Mouse (Mus musculus): Measurements from ENCODE around the gene Pde9a. TPM values are rescaled to one million over a fixed set of nuclear protein-coding genes. Genes with fewer than 3 reads are reported as not detected.

The Pde9a gene
- polyA plus RNA-seq, 1 experiment from 2014 or later, result 59.8 TPM

GRCm38 (mm10) chr17:31456723-31457567 is 70.9 kb downstream of the Pde9a start:
- H3K27me3 ChIP-seq (replicated peaks; ENCODE audit: control insufficient read depth, insufficient read depth, low read length), result no peaks in the 10 kb centered on the region

DNA sequence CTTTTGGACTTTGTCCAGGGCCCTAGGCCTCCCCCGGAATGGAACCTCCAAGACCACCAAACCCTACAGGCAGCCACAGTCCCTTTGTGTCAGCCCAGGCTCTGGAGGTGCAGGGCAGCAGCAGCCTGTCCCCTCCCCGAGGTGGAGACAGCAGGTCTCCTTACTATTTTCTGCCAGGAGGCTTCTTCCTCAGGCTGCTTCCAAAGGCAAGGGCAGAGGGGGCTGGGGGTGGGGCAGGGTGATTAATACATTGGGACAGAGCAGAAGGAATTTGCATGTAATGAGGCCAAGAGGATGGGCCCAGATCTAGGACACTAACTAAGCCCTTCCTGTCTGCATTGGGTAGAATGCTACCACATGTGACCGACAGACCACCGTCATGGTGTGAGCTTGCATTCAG is 74.4 kb downstream of the Pde9a start:
- Histone ChIP-seq H3K9me3 (ENCODE audit: control insufficient read depth) (no peaks in the 10 kb centered on the region), H3K36me3 (ENCODE audit: control insufficient read depth, insufficient read depth) (peaks cover 85% of the 10 kb centered on the region)
- no peak for ATAC-seq

More at GRCm38 (mm10) chr17:31456723-31457567, 70.9 kb downstream of the Pde9a start:
- H3K4me1 ChIP-seq (replicated peaks; ENCODE audit: control insufficient read depth, insufficient read depth, low read length), result 0 out of 2 replicates have a peak, but pooled peaks cover 3% of the 10 kb centered on the region
- H3K4me2 ChIP-seq (replicated peaks; ENCODE audit: low read depth), result no peak overlapping the region
- TF ChIP-seq CTCF (IDR thresholded peaks at IDR 0.05; ENCODE audit: low read depth), result no peak
- no peak overlapping the region for H3K4me3 ChIP-seq (ENCODE audit: low read depth, low read length)
- peak overlapping the region; percentile 62 for H3K27ac ChIP-seq (ENCODE audit: low read depth, low read length)
- ATAC-seq, result no peak
- no peak overlapping the region; the same call in 1 of the 2 replicates for H3K9ac ChIP-seq (ENCODE audit: low read depth, low read length)
- peaks cover 70% of the 10 kb centered on the region for H3K36me3 ChIP-seq (ENCODE audit: control insufficient read depth, insufficient read depth)
- WGBS, result 64% methylated on average over 18 of the region's 18 CpGs
- no peaks in the 10 kb centered on the region for H3K9me3 ChIP-seq (ENCODE audit: control insufficient read depth)

DNA sequence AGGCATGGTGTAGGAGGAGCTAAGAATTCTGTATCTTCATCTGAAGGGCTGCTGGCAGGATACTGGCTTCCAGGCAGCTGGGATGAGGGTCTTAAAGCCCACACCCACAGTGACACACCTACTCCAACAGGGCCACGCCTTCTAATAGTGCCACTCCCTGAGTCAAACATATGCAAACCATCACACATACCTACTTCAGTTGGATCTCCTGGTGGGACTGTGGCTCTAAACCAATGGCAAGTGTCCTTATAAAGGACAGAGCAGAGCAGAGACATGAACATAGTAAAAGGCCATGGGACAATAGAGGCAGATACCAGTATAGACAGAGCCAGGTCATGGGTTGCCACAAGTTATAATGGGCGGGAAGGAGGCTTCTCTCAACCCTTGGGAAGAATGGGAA is 76.5 kb downstream of the Pde9a start:
- no peaks in the 10 kb centered on the region for H3K4me1 ChIP-seq (replicated peaks; ENCODE audit: control insufficient read depth, insufficient read depth, low read length)
- TF ChIP-seq CTCF (IDR thresholded peaks at IDR 0.05; ENCODE audit: low read depth), result no peak
- no peak overlapping the region for H3K4me2 ChIP-seq (replicated peaks; ENCODE audit: low read depth)
- H3K9ac ChIP-seq (ENCODE audit: low read depth, low read length), result no peak overlapping the region
- no peak overlapping the region for H3K27ac ChIP-seq (ENCODE audit: low read depth, low read length)
- H3K36me3 ChIP-seq (ENCODE audit: control insufficient read depth, insufficient read depth), result peaks cover 86% of the 10 kb centered on the region
- no peak for ATAC-seq
- WGBS, result 95% methylated on average over 2 of the region's 2 CpGs
- no peaks in the 10 kb centered on the region for H3K27me3 ChIP-seq (replicated peaks; ENCODE audit: control insufficient read depth, insufficient read depth, low read length)
- no peak overlapping the region for H3K4me3 ChIP-seq (ENCODE audit: low read depth, low read length)
- no peaks in the 10 kb centered on the region for H3K9me3 ChIP-seq (ENCODE audit: control insufficient read depth)

More for the DNA sequence above, 74.4 kb downstream of the Pde9a start:
- no peak for TF ChIP-seq CTCF (IDR thresholded peaks at IDR 0.05; ENCODE audit: low read depth)
- no peak overlapping the region for H3K27ac ChIP-seq (ENCODE audit: low read depth, low read length)
- H3K4me1 ChIP-seq (replicated peaks; ENCODE audit: control insufficient read depth, insufficient read depth, low read length), result 0 out of 2 replicates have a peak, but pooled peaks cover 3% of the 10 kb centered on the region
- H3K9ac ChIP-seq (ENCODE audit: low read depth, low read length), result no peak overlapping the region
- no peak overlapping the region for H3K4me2 ChIP-seq (replicated peaks; ENCODE audit: low read depth)
- H3K4me3 ChIP-seq (ENCODE audit: low read depth, low read length), result no peak overlapping the region
- 73% methylated on average over 4 of the region's 4 CpGs for WGBS
- H3K27me3 ChIP-seq (replicated peaks; ENCODE audit: control insufficient read depth, insufficient read depth, low read length), result no peaks in the 10 kb centered on the region

DNA sequence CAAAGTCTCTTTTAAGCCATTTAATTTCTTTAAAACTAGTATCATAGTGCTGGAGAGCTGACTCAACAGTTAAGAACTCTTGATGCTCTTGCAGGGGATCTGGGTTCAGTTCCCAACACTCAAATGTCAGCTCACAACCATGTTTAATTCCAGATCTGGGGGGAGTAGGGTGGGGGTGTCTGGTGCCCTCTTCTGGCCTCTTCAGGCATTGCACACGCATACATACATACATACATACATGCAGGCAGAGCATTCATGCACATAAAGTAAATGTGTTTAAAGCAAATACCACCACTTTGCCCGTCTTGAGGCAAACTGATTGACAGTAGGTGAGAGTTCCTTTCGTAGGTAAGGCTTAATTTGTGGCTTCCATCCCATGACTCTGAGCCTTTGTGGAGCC is 80.8 kb downstream of the Pde9a start:
- no peak overlapping the region for H3K27ac ChIP-seq (ENCODE audit: low read depth, low read length)
- 94% methylated on average over 3 of the region's 3 CpGs for WGBS
- H3K36me3 ChIP-seq (ENCODE audit: control insufficient read depth, insufficient read depth), result peaks cover 90% of the 10 kb centered on the region
- no peak for ATAC-seq
- H3K4me2 ChIP-seq (replicated peaks; ENCODE audit: low read depth), result no peak overlapping the region
- H3K9me3 ChIP-seq (ENCODE audit: control insufficient read depth), result no peaks in the 10 kb centered on the region
- H3K27me3 ChIP-seq (replicated peaks; ENCODE audit: control insufficient read depth, insufficient read depth, low read length), result no peaks in the 10 kb centered on the region
- no peaks in the 10 kb centered on the region for H3K4me1 ChIP-seq (replicated peaks; ENCODE audit: control insufficient read depth, insufficient read depth, low read length)
- H3K9ac ChIP-seq (ENCODE audit: low read depth, low read length), result no peak overlapping the region
- H3K4me3 ChIP-seq (ENCODE audit: low read depth, low read length), result no peak overlapping the region
- TF ChIP-seq CTCF (IDR thresholded peaks at IDR 0.05; ENCODE audit: low read depth), result peak; percentile 74

GRCm38 (mm10) chr17:31468496-31468895 is 82.5 kb downstream of the Pde9a start:
- no peak overlapping the region for H3K4me2 ChIP-seq (replicated peaks; ENCODE audit: low read depth)
- H3K27ac ChIP-seq (ENCODE audit: low read depth, low read length), result no peak overlapping the region; the same call in 1 of the 2 replicates
- H3K36me3 ChIP-seq (ENCODE audit: control insufficient read depth, insufficient read depth), result peaks cover 88% of the 10 kb centered on the region
- no peak overlapping the region for H3K4me3 ChIP-seq (ENCODE audit: low read depth, low read length)
- H3K9ac ChIP-seq (ENCODE audit: low read depth, low read length), result no peak overlapping the region
- TF ChIP-seq CTCF (IDR thresholded peaks at IDR 0.05; ENCODE audit: low read depth), result no peak
- no peaks in the 10 kb centered on the region for H3K27me3 ChIP-seq (replicated peaks; ENCODE audit: control insufficient read depth, insufficient read depth, low read length)
- ATAC-seq, result no peak
- WGBS, result 65% methylated on average over 5 of the region's 5 CpGs
- H3K4me1 ChIP-seq (replicated peaks; ENCODE audit: control insufficient read depth, insufficient read depth, low read length), result no peaks in the 10 kb centered on the region
- H3K9me3 ChIP-seq (ENCODE audit: control insufficient read depth), result no peaks in the 10 kb centered on the region

- H3K36me3 ChIP-seq (ENCODE audit: control insufficient read depth, insufficient read depth), result peaks cover 90% of the 10 kb centered on the region
- no peaks in the 10 kb centered on the region for H3K27me3 ChIP-seq (replicated peaks; ENCODE audit: control insufficient read depth, insufficient read depth, low read length)
- H3K4me3 ChIP-seq (ENCODE audit: low read depth, low read length), result no peak overlapping the region
- no peak overlapping the region for H3K27ac ChIP-seq (ENCODE audit: low read depth, low read length)
- TF ChIP-seq CTCF (IDR thresholded peaks at IDR 0.05; ENCODE audit: low read depth), result no peak
- no peak for ATAC-seq
- H3K4me2 ChIP-seq (replicated peaks; ENCODE audit: low read depth), result no peak overlapping the region
- no peaks in the 10 kb centered on the region for H3K9me3 ChIP-seq (ENCODE audit: control insufficient read depth)
- no peak overlapping the region for H3K9ac ChIP-seq (ENCODE audit: low read depth, low read length)
- H3K4me1 ChIP-seq (replicated peaks; ENCODE audit: control insufficient read depth, insufficient read depth, low read length), result no peaks in the 10 kb centered on the region
- WGBS, result 93% methylated on average over 5 of the region's 5 CpGs
Measured at GRCm38 (mm10) chr17:31470766-31471418, 84.9 kb downstream of the Pde9a start.

Data from intestine, postnatal 0 days (tissue).